Mouse (Mus musculus) bone marrow, adult 2 months (tissue): ENCODE measurements around the gene Maml3. TPM values are rescaled to one million over a fixed set of nuclear protein-coding genes. Genes with fewer than 3 reads are reported as not detected.
A peak's percentile ranks its signal among the peaks of the same experiment; 100 is the strongest.

Experiments used
- H3K27ac ChIP-seq: fragments of 200-500 bp; 2 replicates; pipeline ENCODE4 v1.5.1; 2012; ENCODE audit warnings: low read depth, mild to moderate bottlenecking, control low read depth, inconsistent platforms, low read length; ENCODE audit not compliant: control insufficient read depth, poor library complexity, insufficient read depth
- H3K4me1 ChIP-seq: fragments of 200-500 bp; 2 replicates; pipeline ENCODE4 v1.6.1; 2011; ENCODE audit warnings: low read length; ENCODE audit not compliant: control insufficient read depth, insufficient read depth
- H3K4me3 ChIP-seq: fragments of 200-500 bp; replicated peaks from 2 replicates; pipeline ENCODE3; 2011; ENCODE audit warnings: mild to moderate bottlenecking, low read depth, low read length, control low read depth; ENCODE audit not compliant: control insufficient read depth
- CTCF ChIP-seq: fragments of 200-500 bp; IDR thresholded peaks from 2 replicates; pipeline ENCODE4 v1.5.1; 2011; ENCODE audit warnings: low read length, control low read depth; ENCODE audit not compliant: control insufficient read depth, insufficient read depth
- POLR2A ChIP-seq: fragments of 200-500 bp; IDR thresholded peaks from 2 replicates; pipeline ENCODE4 v1.6.1; 2011; ENCODE audit warnings: low read depth, mild to moderate bottlenecking, control low read depth, low read length, borderline replicate concordance; ENCODE audit not compliant: control insufficient read depth
- WGBS: fragments of 180-500 bp; shearing (Covaris S2); methylation state at CpG from one replicate; pipeline ENCODE4 v1.1.7; 2018; 5-methylcytosine and 5-hydroxymethylcytosine counted together
- polyA plus RNA-seq: library from polyadenylated mRNA; stranded (reverse); fragments of >200 nt; gene quantifications from 2 replicates; pipeline ENCODE4 v1.2.4, GENCODE M21; 2011; ENCODE audit warnings: low replicate concordance; ENCODE audit not compliant: missing spikeins, insufficient read depth, insufficient read length

The Maml3 gene
- polyA plus RNA-seq, 1 experiment, result 4.9 TPM

- no peak for TF ChIP-seq POLR2A
- TF ChIP-seq CTCF, result no peak
- no peak overlapping the region for H3K4me3 ChIP-seq
- 81% methylated on average over 10 of the region's 10 CpGs for WGBS
- H3K4me1 ChIP-seq, result no peaks in the 10 kb centered on the region; the same call in 1 of the 2 replicates
- H3K27ac ChIP-seq, result no peak overlapping the region
Measured at GRCm38 (mm10) chr3:51907113-51907860, 197.6 kb downstream of the Maml3 start.

- Histone ChIP-seq H3K4me1 (no peaks in the 10 kb centered on the region; the same call in 1 of the 2 replicates), H3K27ac (no peak overlapping the region), H3K4me3 (no peak overlapping the region)
- TF ChIP-seq POLR2A (no peak), CTCF (no peak)
- WGBS, result 59% methylated on average over 9 of the region's 9 CpGs
Measured at GRCm38 (mm10) chr3:51905903-51906302, 199.0 kb downstream of the Maml3 start.

- Histone ChIP-seq H3K27ac (no peak overlapping the region), H3K4me3 (no peak overlapping the region), H3K4me1 (no peaks in the 10 kb centered on the region; the same call in 1 of the 2 replicates)
- WGBS, result 88% methylated on average over 12 of the region's 12 CpGs
- TF ChIP-seq POLR2A (no peak), CTCF (no peak)
Measured at GRCm38 (mm10) chr3:51904357-51904855, 200.5 kb downstream of the Maml3 start.

GRCm38 (mm10) chr3:51901151-51901550 lies 203.7 kb downstream of the Maml3 start:
- no peak overlapping the region for H3K4me3 ChIP-seq
- WGBS, result 28% methylated on average over 2 of the region's 2 CpGs
- TF ChIP-seq CTCF (no peak), POLR2A (no peak)

GRCm38 (mm10) chr3:51894514-51894913 lies 210.4 kb downstream of the Maml3 start:
- H3K4me1 ChIP-seq, result no peaks in the 10 kb centered on the region
- H3K4me3 ChIP-seq, result no peak overlapping the region
- 76% methylated on average over 8 of the region's 8 CpGs for WGBS
- peak; percentile 49 for TF ChIP-seq CTCF
- no peak for TF ChIP-seq POLR2A
- H3K27ac ChIP-seq, result no peak overlapping the region

More at GRCm38 (mm10) chr3:51901151-51901550, 203.7 kb downstream of the Maml3 start:
- H3K27ac ChIP-seq, result no peak overlapping the region
- H3K4me1 ChIP-seq, result no peaks in the 10 kb centered on the region; the same call in 1 of the 2 replicates

GRCm38 (mm10) chr3:51891562-51892119 lies 213.2 kb downstream of the Maml3 start:
- no peak overlapping the region for H3K4me3 ChIP-seq
- no peak for TF ChIP-seq POLR2A
- H3K4me1 ChIP-seq, result no peaks in the 10 kb centered on the region
- 83% methylated on average over 10 of the region's 10 CpGs for WGBS
- H3K27ac ChIP-seq, result no peak overlapping the region

- 33% methylated on average over 4 of the region's 4 CpGs for whole genome bisulfite sequencing
- TF ChIP-seq CTCF, result no peak
- no peak for TF ChIP-seq POLR2A
- H3K4me1 ChIP-seq, result no peaks in the 10 kb centered on the region
- no peak overlapping the region; the same call in 1 of the 2 replicates for H3K27ac ChIP-seq
- no peak overlapping the region for H3K4me3 ChIP-seq
Measured at GRCm38 (mm10) chr3:51890181-51890580, 214.7 kb downstream of the Maml3 start.

GRCm38 (mm10) chr3:51889776-51890175 lies 215.1 kb downstream of the Maml3 start:
- no peak overlapping the region; the same call in 1 of the 2 replicates for H3K27ac ChIP-seq
- no peaks in the 10 kb centered on the region for H3K4me1 ChIP-seq
- TF ChIP-seq CTCF (no peak), POLR2A (no peak)
- WGBS, result 88% methylated on average over 5 of the region's 5 CpGs
- no peak overlapping the region for H3K4me3 ChIP-seq
